Mouse (Mus musculus): ENCODE data around the gene Tom1l2. TPM values are rescaled to one million over a fixed set of nuclear protein-coding genes. Genes with fewer than 3 reads are reported as not detected.

Tom1l2 gene
- polyA plus RNA-seq, 1 experiment from 2014 or later = 29.5 TPM

- peaks cover 34% of the 10 kb centered on the region for H3K36me3 ChIP-seq
- peak overlapping the region; percentile 84 for H3K4me2 ChIP-seq
- H3K9me3 ChIP-seq = no peaks in the 10 kb centered on the region
- H3K4me1 ChIP-seq = peaks cover 67% of the 10 kb centered on the region
- H3K4me3 ChIP-seq = peak overlapping the region; percentile 50
- no peak for ATAC-seq (ENCODE audit: insufficient number of reproducible peaks, insufficient read depth, low FRiP score, low TSS enrichment, low read depth)
- WGBS = 46% methylated on average over 7 of the region's 7 CpGs
- H3K9ac ChIP-seq = peak overlapping the region; percentile 70
- H3K27me3 ChIP-seq = no peaks in the 10 kb centered on the region
- peak overlapping the region; percentile 85 for H3K27ac ChIP-seq
Observed at GRCm38 (mm10) chr11:60209217-60209932, 143.3 kb downstream of the Tom1l2 start.

- WGBS = 50% methylated on average over 4 of the region's 4 CpGs
Observed at GRCm38 (mm10) chr11:60208712-60209111, 144.0 kb downstream of the Tom1l2 start.

GRCm38 (mm10) chr11:60208201-60208600, 144.5 kb downstream of the Tom1l2 start:
- Histone ChIP-seq H3K9me3 (no peaks in the 10 kb centered on the region), H3K4me3 (peak overlapping the region; percentile 50), H3K9ac (peak overlapping the region; percentile 70), H3K27me3 (no peaks in the 10 kb centered on the region), H3K4me1 (peaks cover 61% of the 10 kb centered on the region), H3K4me2 (peak overlapping the region; percentile 84), H3K27ac (peak overlapping the region; percentile 85; the same call in 1 of the 2 replicates), H3K36me3 (peaks cover 46% of the 10 kb centered on the region)
- 52% methylated on average over 6 of the region's 6 CpGs for WGBS
- no peak for ATAC-seq (ENCODE audit: insufficient number of reproducible peaks, insufficient read depth, low FRiP score, low TSS enrichment, low read depth)

More at GRCm38 (mm10) chr11:60208712-60209111, 144.0 kb downstream of the Tom1l2 start:
- peak overlapping the region; percentile 50 for H3K4me3 ChIP-seq
- peaks cover 66% of the 10 kb centered on the region for H3K4me1 ChIP-seq
- H3K27me3 ChIP-seq = no peaks in the 10 kb centered on the region
- ATAC-seq (ENCODE audit: insufficient number of reproducible peaks, insufficient read depth, low FRiP score, low TSS enrichment, low read depth) = no peak
- H3K9ac ChIP-seq = peak overlapping the region; percentile 70
- peaks cover 41% of the 10 kb centered on the region for H3K36me3 ChIP-seq
- peak overlapping the region; percentile 84 for H3K4me2 ChIP-seq
- H3K9me3 ChIP-seq = no peaks in the 10 kb centered on the region
- peak overlapping the region; percentile 85 for H3K27ac ChIP-seq

- peaks cover 66% of the 10 kb centered on the region for H3K36me3 ChIP-seq
- H3K4me2 ChIP-seq = no peak overlapping the region
- no peak overlapping the region; the same call in 1 of the 2 replicates for H3K9ac ChIP-seq
- H3K9me3 ChIP-seq = no peaks in the 10 kb centered on the region
- WGBS = 70% methylated on average over 5 of the region's 5 CpGs
- no peak overlapping the region for H3K27ac ChIP-seq
- peaks cover 41% of the 10 kb centered on the region for H3K4me1 ChIP-seq
- H3K27me3 ChIP-seq = no peaks in the 10 kb centered on the region
- ATAC-seq (ENCODE audit: insufficient number of reproducible peaks, insufficient read depth, low FRiP score, low TSS enrichment, low read depth) = no peak
- H3K4me3 ChIP-seq = no peak overlapping the region
Observed at GRCm38 (mm10) chr11:60206207-60206606, 146.5 kb downstream of the Tom1l2 start.

- Histone ChIP-seq H3K9me3 (no peaks in the 10 kb centered on the region), H3K27me3 (no peaks in the 10 kb centered on the region), H3K4me3 (no peak overlapping the region), H3K4me1 (peaks cover 35% of the 10 kb centered on the region), H3K36me3 (peaks cover 77% of the 10 kb centered on the region), H3K27ac (no peak overlapping the region), H3K9ac (no peak overlapping the region), H3K4me2 (no peak overlapping the region)
- WGBS = 91% methylated on average over 12 of the region's 12 CpGs
- ATAC-seq (ENCODE audit: insufficient number of reproducible peaks, insufficient read depth, low FRiP score, low TSS enrichment, low read depth) = no peak
Observed at GRCm38 (mm10) chr11:60205026-60205425, 147.7 kb downstream of the Tom1l2 start.

GRCm38 (mm10) chr11:60202710-60203638, 149.7 kb downstream of the Tom1l2 start:
- H3K4me2 ChIP-seq = no peak overlapping the region
- H3K4me3 ChIP-seq = no peak overlapping the region
- H3K27ac ChIP-seq = no peak overlapping the region
- H3K36me3 ChIP-seq = peaks cover 96% of the 10 kb centered on the region
- H3K27me3 ChIP-seq = no peaks in the 10 kb centered on the region
- H3K9me3 ChIP-seq = no peaks in the 10 kb centered on the region
- no peak for ATAC-seq (ENCODE audit: insufficient number of reproducible peaks, insufficient read depth, low FRiP score, low TSS enrichment, low read depth)
- no peak overlapping the region for H3K9ac ChIP-seq
- H3K4me1 ChIP-seq = peaks cover 18% of the 10 kb centered on the region
- WGBS = 93% methylated on average over 26 of the region's 26 CpGs

- H3K9ac ChIP-seq = 0 out of 2 replicates have a peak overlapping the region, but pooled peaks have one; percentile 36
- H3K4me1 ChIP-seq = peaks cover 7% of the 10 kb centered on the region; the same call in 1 of the 2 replicates
- no peak overlapping the region for H3K4me2 ChIP-seq
- peak overlapping the region; percentile 44 for H3K27ac ChIP-seq
- no peak overlapping the region for H3K4me3 ChIP-seq
- no peaks in the 10 kb centered on the region for H3K27me3 ChIP-seq
- no peaks in the 10 kb centered on the region for H3K9me3 ChIP-seq
- H3K36me3 ChIP-seq = peaks cover 91% of the 10 kb centered on the region
- WGBS = 84% methylated on average over 11 of the region's 11 CpGs
- ATAC-seq (ENCODE audit: insufficient number of reproducible peaks, insufficient read depth, low FRiP score, low TSS enrichment, low read depth) = no peak
Observed at GRCm38 (mm10) chr11:60200384-60200783, 152.3 kb downstream of the Tom1l2 start.

GRCm38 (mm10) chr11:60199702-60200184, 153.0 kb downstream of the Tom1l2 start:
- peak overlapping the region; percentile 36; the same call in 1 of the 2 replicates for H3K9ac ChIP-seq
- ATAC-seq (ENCODE audit: insufficient number of reproducible peaks, insufficient read depth, low FRiP score, low TSS enrichment, low read depth) = no peak
- peaks cover 89% of the 10 kb centered on the region for H3K36me3 ChIP-seq

GRCm38 (mm10) chr11:60198651-60199050, 154.1 kb downstream of the Tom1l2 start:
- no peak overlapping the region for H3K4me3 ChIP-seq
- H3K9me3 ChIP-seq = peaks cover 13% of the 10 kb centered on the region; the same call in 1 of the 2 replicates
- H3K4me1 ChIP-seq = peaks cover 7% of the 10 kb centered on the region; the same call in 1 of the 2 replicates
- WGBS = 88% methylated on average over 12 of the region's 12 CpGs
- H3K27me3 ChIP-seq = no peaks in the 10 kb centered on the region
- ATAC-seq (ENCODE audit: insufficient number of reproducible peaks, insufficient read depth, low FRiP score, low TSS enrichment, low read depth) = no peak
- no peak overlapping the region for H3K4me2 ChIP-seq
- peaks cover 89% of the 10 kb centered on the region for H3K36me3 ChIP-seq
- H3K27ac ChIP-seq = peak overlapping the region; percentile 60; the same call in 1 of the 2 replicates
- H3K9ac ChIP-seq = no peak overlapping the region

More at GRCm38 (mm10) chr11:60199702-60200184, 153.0 kb downstream of the Tom1l2 start:
- Histone ChIP-seq H3K27me3 (no peaks in the 10 kb centered on the region), H3K4me3 (no peak overlapping the region), H3K27ac (peak overlapping the region; percentile 44), H3K4me2 (peak overlapping the region; percentile 16; the same call in 1 of the 2 replicates), H3K4me1 (peaks cover 7% of the 10 kb centered on the region; the same call in 1 of the 2 replicates), H3K9me3 (peaks cover 4% of the 10 kb centered on the region; the same call in 1 of the 2 replicates)
- WGBS = 20% methylated on average over 18 of the region's 18 CpGs

- Histone ChIP-seq H3K9me3 (peaks cover 13% of the 10 kb centered on the region; the same call in 1 of the 2 replicates), H3K27ac (peak overlapping the region; percentile 60), H3K4me2 (no peak overlapping the region), H3K4me1 (peaks cover 7% of the 10 kb centered on the region; the same call in 1 of the 2 replicates), H3K4me3 (no peak overlapping the region), H3K9ac (no peak overlapping the region), H3K27me3 (no peaks in the 10 kb centered on the region), H3K36me3 (peaks cover 89% of the 10 kb centered on the region)
- WGBS = 83% methylated on average over 24 of the region's 24 CpGs
- ATAC-seq (ENCODE audit: insufficient number of reproducible peaks, insufficient read depth, low FRiP score, low TSS enrichment, low read depth) = no peak
Observed at GRCm38 (mm10) chr11:60197998-60198619, 154.6 kb downstream of the Tom1l2 start.

GRCm38 (mm10) chr11:60196344-60196743, 156.4 kb downstream of the Tom1l2 start:
- H3K9ac ChIP-seq = no peak overlapping the region
- peaks cover 89% of the 10 kb centered on the region for H3K36me3 ChIP-seq
- 79% methylated on average over 5 of the region's 5 CpGs for WGBS
- H3K4me2 ChIP-seq = no peak overlapping the region
- no peak for ATAC-seq (ENCODE audit: insufficient number of reproducible peaks, insufficient read depth, low FRiP score, low TSS enrichment, low read depth)
- H3K27ac ChIP-seq = no peak overlapping the region
- H3K4me3 ChIP-seq = no peak overlapping the region
- peaks cover 13% of the 10 kb centered on the region; the same call in 1 of the 2 replicates for H3K9me3 ChIP-seq
- H3K27me3 ChIP-seq = no peaks in the 10 kb centered on the region
- peaks cover 7% of the 10 kb centered on the region; the same call in 1 of the 2 replicates for H3K4me1 ChIP-seq

Data from embryonic facial prominence, embryonic 13.5 days (tissue).